Mouse (Mus musculus) liver, adult 2 months (tissue): ENCODE measurements around the gene Slc4a10.

Source experiments
- CTCF ChIP-seq: fragments of 200-500 bp; IDR thresholded peaks from 2 replicates; pipeline ENCODE4 v1.5.1; 2011; ENCODE audit warnings: low read depth, low read length, control low read depth
- POLR2A ChIP-seq: fragments of 200-500 bp; IDR thresholded peaks from 2 replicates; pipeline ENCODE4 v1.6.1; 2011; ENCODE audit warnings: low read length, control low read depth; ENCODE audit not compliant: insufficient read depth; ENCODE audit errors: extremely low read depth

DNA sequence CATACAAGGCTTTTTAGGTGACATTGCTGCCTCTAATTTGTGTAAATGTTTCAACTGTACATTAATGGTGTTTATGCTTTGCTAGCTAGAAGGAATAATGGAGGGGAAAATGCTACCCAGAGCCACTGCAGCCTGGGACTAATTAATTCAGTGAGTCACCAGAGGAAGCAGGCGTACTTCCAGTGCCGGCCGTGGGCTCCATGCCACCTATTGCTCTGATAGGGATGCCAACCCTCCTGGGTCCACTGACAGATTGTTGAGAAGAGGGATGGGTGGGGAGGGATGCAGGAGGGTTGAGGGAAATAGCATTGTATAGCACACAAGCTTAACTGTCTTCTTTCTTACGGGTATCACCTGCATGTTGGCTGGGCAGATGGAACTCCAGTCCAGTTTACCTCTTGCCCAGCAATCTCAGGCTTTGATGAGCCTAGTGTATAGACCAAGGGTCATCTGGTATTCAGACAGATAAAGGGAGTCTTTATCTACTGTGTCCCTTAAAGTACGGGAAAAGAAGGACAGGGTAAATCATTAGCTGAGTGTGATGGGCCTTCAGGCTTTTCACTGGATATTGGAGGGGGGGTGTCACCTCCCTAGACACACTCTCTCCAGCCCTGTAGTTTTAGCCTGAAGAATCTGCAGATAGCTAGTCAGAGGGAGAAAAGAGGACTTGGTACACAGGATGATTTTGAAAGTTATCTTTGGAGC lies 322.2 kb downstream of the Slc4a10 start:
- TF ChIP-seq CTCF, result no peak
- TF ChIP-seq POLR2A, result no peak
